Mouse (Mus musculus): ENCODE data around the gene Noa1. TPM values are rescaled to one million over a fixed set of nuclear protein-coding genes. Genes with fewer than 3 reads are reported as not detected.
A peak's percentile ranks its signal among the peaks of the same experiment; 100 is the strongest.

The Noa1 gene
- total RNA-seq, 2 experiments from 2014 or later: 20.4 to 23.1 TPM

DNA sequence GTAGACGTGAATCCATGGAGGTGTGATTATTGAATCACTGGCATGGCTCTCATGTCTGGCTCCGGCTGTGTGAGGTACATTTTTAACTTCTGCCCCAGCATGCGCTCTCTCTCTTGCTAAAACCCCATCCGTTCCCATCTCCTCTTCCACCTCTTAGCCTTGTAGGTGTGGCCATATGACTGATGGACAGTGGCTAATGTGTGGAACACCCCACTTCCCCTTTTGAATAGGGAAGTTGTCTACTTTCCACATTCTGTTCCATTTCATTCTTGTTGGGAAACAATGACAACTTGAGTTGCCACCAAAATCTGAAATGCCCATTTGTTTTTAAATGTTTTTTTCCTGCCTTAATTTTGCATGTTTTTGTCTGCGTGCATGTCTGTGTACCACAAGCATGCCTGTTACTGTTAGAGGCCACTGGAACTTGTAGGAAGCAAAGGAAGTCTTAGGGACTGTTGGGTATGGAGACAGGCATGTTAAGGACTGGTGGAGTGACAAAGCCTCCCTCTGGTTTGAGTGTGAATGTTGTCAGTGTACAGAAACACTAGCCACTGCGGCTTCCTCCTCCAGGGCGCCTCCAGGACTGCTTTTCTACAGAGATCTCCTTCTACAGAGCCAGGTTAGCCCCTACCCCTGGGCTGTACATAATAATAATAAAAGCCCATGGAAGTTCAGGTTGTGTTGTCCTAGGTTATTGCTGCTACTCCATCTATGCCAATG is 16.9 kb downstream of the Noa1 start:
- intact Hi-C loops (cut with DNase I): no loop called here
- DNase-seq: no peak

DNA sequence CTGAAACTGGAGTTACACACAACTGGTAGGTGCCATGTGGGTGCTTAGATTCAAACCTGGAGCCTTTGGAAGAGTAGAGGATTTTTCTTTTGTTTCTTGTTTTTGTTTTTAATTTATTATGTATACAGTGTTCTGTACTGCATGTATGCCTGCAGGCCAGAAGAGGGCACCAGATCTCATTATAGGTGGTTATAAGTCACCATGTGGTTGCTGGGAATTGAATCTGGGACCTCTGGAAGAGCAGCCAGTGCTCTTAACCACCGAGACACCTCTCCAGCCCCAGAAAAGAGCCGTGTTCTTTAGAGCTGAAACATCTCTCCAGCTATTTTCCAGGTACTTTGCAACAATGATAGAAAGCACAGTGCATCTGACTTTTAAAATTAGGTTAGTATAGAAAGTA is 19.3 kb downstream of the Noa1 start:
- intact Hi-C loops (cut with DNase I): no loop called here
- no peak for DNase-seq

DNA sequence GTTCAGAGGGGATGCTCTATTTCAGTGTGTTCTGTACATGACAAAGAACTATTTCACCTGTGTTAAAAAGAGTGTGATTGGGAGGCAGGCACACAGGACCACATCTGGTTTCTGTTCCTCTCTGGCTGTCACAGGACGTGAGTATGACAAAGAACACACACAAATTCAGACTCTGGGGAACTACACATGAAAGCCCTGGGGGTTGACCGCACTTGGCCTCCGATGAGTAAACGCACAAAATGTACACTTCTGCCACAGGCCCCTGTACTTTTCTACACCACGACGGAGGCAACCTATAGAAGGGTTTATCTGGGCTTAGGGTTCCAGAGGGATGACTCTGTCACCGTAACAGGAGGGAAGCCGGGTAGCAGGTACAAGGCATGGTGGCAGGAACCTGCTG is 20.2 kb downstream of the Noa1 start:
- DNase-seq: no peak
- intact Hi-C loops (cut with DNase I): no loop called here

DNA sequence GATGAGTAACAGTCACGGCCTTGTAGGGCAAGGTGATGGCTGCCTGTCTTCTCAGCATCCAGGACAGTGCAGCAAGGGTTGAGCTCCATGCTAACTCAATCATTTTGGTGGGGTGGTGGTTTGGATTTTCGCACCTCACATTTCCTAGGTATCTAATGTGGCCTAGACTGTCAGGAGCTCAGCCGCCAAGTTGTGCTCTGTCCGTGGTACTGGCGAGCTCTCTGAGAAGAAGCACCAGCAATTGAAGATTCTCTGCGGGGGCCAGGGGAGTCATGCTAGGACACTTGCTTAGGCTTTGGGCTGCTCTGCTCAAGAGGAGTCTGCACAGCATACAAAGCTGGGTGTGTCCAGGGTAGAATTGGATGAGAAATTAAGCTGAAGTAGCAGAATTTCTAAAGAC is 22.0 kb downstream of the Noa1 start:
- intact Hi-C loops (cut with DNase I): no loop called here

DNA sequence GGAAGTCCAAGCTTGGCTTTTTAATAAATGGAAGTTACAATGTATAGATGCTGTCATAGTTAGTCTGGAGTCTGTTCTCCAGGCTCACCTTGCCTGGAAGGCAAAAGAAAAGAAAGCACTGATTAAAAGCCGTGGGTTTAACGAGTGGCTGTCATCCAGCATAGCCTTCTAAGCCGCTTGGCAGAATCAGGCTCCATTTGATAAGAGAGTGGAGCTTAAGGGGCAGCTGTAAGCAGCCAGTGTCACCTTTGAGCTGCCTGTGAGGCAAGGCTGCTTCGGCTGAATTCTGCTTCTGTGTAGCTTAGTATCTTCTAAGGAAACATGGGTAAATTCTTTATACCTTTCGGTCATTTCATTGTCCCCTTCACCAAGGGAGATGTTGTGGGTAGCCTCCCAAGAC is 23.0 kb downstream of the Noa1 start:
- intact Hi-C loops (cut with DNase I): no loop called here

More for the DNA sequence above, 22.0 kb downstream of the Noa1 start:
- DNase-seq: no peak

DNA sequence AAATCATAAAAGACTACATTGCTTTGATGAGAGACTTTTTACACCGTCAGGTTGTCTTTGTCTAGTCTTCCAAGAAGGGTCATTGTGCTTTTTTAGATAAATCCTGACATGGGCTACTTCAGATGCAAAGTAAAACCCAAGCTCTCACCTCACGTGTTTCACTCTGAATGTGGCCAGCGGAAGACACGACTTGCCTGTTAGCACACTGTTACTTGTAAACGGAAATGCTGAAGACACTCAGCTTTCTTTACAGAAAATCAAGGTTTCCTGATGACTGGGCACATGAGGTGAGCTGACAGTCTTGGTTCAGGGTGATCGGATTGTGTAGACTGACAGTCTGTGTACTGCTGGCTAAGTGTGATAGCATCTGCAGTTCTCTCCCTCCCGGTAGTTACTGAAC is 24.2 kb downstream of the Noa1 start:
- intact Hi-C loops (cut with DNase I): no loop called here
- DNase-seq: no peak

More for the DNA sequence above, 23.0 kb downstream of the Noa1 start:
- DNase-seq: no peak

DNA sequence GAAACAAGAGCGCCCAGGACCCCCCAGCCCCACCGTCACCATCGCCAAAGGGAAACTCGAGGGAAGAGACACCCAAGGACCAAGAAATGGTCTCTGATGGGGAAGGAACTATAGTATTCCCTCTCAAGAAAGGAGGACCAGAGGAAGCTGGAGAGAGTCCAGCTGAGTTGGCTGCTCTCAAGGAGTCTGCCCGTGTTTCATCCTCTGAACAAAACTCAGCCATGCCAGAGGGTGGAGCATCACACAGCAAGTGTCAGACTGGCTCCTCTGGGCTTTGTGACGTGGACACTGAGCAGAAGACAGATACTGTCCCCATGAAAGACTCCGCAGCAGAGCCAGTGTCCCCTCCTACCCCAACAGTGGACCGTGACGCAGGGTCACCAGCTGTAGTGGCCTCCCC is 27.6 kb downstream of the Noa1 start:
- no peak for DNase-seq
- intact Hi-C loops (cut with DNase I): no loop called here

DNA sequence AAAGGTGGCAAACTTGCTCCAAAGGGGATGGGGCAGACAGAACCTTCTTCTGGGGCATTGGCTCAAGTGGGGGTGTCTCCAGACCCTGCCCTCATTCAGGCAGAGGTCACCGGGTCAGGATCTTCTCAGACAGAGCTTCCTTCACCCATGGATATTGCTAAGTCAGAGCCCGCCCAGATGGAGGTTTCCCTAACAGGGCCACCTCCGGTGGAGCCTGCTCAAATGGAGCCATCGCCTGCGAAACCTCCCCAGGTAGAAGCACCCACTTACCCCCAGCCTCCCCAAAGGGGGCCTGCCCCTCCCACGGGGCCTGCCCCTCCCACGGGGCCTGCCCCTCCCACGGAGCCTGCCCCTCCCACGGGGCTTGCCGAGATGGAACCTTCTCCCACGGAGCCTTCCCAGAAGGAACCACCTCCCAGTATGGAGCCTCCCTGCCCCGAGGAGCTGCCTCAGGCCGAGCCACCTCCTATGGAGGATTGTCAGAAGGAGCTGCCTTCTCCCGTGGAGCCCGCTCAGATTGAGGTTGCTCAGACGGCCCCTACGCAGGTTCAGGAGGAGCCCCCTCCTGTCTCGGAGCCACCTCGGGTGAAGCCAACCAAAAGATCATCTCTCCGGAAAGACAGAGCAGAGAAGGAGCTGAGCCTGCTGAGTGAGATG is 28.2 kb downstream of the Noa1 start:
- no peak for DNase-seq
- intact Hi-C loops (cut with DNase I): no loop called here

DNA sequence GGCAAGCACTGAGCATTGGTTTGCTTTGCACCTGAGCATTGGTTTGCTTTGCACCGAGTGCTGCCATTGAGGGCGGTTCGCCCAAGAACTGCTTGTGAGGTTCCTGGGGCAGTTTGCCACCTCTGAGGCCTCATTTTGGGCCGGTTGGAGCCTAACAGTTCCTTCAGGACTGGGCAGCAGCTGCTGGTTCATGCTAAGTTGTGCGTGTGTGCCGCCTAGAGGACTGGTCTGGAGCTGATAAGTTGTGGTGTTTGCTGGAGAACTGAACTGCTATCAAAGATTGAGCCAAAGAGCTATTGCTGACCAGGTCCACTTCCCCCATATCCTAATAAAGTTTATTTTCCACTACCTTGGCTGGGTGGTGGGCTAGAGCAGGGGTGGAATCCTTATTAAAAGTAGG is 32.7 kb downstream of the Noa1 start:
- intact Hi-C loops (cut with DNase I): no loop called here

DNA sequence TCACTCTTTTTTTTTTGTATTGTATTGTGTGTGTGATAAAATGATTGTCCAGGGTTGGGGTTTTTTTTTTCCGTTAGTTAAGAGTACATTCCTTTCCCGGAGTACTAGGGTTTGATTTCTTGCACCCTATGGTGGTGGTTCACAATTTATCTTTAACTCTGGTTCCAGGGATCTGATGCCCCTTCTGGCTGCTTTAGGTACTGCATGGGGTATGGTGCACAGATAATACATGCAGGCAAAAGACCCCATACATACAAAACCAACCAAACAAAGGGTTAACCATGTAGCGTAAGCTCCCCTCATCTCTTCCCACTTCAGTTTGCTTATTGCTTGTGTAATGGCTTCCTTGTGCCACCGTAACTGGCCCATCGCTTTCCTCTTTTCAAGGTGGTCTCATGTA is 33.9 kb downstream of the Noa1 start:
- peak; percentile 15 to 62 for DNase-seq
- intact Hi-C loops (cut with DNase I): no loop called here

More for the DNA sequence above, 32.7 kb downstream of the Noa1 start:
- no peak for DNase-seq

DNA sequence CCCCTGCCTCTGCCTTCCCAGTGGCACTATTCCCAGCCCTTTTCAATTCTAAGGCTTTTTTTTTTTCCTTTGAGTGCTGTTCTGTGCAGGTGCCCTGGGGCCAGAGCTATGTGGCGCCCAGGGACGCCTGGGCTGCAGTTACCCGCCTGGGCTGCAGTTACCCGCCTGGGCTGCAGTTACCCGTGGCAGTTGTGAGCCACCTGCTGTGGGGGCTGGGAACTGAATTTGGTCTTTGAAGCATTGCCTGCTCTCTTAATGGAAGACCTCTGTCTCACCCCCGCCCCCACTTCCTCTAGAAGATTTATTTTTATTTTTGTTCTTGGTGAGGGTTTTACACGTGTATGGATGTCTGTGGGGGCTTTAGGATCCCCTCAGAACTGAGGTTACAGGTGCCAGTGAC is 36.7 kb downstream of the Noa1 start:
- no peak for DNase-seq
- intact Hi-C loops (cut with DNase I): no loop called here

DNA sequence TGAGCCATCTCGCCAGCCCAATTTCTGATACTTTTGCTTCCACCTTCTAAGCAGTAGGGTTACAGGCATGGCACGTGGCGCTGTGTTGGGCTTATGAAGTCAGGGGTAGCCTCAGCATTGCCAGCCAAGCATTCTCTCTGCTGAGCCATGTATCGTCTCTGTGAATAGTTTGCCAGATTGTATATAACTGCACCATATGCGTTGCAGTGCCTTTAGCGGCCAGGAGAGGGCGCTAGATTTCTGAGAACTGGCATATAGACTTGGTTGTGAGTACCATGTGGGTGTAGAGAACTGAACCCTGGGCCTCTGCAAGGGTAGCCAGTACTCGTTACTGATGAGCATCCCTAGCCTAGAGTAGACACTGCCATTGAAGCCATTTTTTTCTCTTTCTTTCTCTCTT is 40.5 kb downstream of the Noa1 start:
- intact Hi-C loops (cut with DNase I): no loop called here
- DNase-seq: no peak

DNA sequence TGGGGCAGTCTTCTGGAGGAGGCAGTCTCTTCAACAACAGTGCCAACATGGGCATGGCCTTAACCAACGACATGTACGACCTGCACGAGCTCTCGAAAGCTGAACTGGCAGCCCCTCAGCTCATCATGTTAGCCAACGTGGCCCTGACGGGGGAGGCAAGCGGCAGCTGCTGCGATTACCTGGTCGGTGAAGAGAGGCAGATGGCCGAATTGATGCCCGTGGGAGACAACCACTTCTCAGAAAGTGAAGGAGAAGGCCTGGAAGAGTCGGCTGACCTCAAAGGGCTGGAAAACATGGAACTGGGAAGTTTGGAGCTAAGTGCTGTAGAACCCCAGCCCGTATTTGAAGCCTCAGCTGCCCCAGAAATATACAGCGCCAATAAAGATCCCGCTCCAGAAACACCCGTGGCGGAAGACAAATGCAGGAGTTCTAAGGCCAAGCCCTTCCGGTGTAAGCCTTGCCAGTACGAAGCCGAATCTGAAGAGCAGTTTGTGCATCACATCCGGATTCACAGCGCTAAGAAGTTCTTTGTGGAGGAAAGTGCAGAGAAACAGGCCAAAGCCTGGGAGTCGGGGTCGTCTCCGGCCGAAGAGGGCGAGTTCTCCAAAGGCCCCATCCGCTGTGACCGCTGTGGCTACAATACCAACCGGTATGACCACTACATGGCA is 41.8 kb downstream of the Noa1 start:
- intact Hi-C loops (cut with DNase I): loop anchor here (2.0 kb wide), 1 partner anchor 41 kb away; no protein-coding TSS in a partner anchor
- DNase-seq: no peak

DNA sequence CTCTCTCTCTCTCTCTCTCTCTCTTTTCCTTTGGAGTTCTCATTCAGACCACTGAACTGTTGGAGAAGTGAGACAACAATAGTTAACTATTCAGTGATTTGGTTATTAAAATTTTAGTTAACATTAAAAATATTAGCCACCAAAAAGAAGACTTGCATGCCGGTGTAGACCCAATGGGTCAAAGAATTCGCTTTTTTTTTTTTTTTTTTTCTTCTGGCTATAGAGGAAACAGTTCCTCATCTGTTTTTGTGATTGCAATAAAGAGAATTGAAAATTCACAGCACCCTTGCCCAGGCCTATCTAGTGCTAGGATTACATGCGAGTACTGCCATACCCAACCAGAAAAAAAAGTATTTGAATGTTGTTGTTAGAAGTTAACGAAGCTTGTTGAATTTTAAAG is 42.4 kb downstream of the Noa1 start:
- intact Hi-C loops (cut with DNase I): loop anchor here (2.0 kb wide), 1 partner anchor 41 kb away; no protein-coding TSS in a partner anchor
- DNase-seq: no peak

DNA sequence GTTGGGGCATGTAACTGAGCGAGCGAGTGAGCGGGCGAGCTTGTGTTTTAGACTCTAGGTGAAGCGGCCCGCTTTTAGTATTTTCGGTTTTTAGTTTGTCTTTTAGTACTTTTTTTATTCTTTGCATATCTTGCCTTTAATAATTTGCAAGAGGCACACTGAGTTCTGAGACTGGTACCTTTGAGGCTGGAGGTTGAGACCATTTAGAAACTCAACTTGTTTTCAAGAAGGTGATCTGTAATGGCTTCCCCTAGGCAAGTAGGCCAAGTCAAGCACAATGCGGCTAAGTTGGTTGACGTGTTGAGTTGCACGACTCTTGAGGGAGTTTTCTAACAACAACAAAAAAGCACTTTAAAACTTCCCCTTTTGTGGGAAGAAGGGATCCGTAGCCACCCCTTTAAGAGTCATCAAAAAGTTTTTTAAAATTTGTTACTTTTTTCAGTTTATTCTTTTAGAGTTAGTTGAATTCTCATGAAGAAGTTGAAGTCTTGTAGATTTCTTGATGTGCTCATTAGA is 42.9 kb downstream of the Noa1 start:
- no peak for DNase-seq
- intact Hi-C loops (cut with DNase I): loop anchor here (2.0 kb wide), 1 partner anchor 42 kb away; no protein-coding TSS in a partner anchor

DNA sequence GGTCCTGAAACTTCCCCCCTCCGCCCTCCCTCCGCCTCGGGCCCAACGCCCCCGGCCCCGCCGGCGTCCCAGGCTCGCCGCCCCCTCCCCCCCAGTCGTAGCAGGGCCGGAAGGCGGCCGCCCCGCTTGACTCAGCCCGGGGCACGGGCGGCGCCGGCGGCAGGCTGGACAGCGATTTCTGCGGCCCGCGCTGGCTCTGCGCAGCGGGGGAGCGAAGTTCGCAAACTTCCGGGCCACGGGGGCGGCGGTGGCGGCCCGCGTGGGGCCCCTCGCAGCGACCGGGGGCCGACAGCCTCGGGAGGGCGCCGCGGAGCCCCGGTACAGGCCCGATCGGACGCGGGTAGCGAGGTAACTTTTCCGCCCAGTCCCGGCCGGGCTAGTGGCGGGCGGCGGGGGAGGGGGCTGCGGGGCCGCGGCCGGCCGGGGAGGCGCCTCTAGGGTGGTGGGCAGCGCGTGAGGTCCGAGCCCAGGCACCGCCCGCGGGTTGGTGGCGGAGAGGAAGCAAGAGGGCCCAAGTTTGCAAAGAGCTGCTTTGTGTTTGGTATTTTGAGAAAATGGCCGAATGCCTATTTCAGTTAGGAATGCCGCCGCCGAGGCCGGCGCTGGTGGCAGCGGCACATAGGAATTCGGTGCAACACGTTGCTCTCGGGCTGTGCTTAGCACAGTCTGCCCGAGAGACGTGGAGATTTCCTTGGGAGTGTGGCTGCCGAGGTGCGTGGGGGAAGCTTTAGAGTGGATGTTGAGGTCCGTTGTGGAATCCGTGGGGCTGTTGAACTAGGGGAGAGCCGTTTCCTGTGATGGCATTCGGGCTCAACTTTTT is 43.6 kb downstream of the Noa1 start:
- DNase-seq: peak; percentile 53 to 70
- intact Hi-C loops (cut with DNase I): loop anchor here (2.0 kb wide), 1 partner anchor 43 kb away; no protein-coding TSS in a partner anchor

DNA sequence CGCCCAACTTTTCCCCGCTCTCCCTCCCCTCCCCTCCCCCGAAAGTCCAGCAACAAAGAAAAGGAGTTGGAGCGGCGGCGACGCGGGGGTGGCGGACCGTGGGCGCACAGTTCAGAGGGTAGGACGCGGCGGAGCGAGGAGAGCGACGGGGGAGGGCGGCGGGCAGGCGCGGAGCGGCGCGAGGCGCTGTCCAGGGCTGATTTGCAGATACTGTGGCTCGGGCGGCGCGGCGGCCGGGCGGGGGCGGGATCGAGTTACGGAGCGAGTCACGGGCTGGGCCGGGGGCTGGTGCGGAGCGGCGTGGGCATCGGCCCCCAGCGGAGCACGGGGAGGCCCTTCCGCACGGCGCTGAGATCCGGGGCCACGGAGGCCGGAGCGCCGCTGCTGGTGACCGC is 44.2 kb downstream of the Noa1 start:
- intact Hi-C loops (cut with DNase I): loop anchor here (2.0 kb wide), 1 partner anchor 43 kb away; no protein-coding TSS in a partner anchor
- DNase-seq: peak; percentile 68 to 77

DNA sequence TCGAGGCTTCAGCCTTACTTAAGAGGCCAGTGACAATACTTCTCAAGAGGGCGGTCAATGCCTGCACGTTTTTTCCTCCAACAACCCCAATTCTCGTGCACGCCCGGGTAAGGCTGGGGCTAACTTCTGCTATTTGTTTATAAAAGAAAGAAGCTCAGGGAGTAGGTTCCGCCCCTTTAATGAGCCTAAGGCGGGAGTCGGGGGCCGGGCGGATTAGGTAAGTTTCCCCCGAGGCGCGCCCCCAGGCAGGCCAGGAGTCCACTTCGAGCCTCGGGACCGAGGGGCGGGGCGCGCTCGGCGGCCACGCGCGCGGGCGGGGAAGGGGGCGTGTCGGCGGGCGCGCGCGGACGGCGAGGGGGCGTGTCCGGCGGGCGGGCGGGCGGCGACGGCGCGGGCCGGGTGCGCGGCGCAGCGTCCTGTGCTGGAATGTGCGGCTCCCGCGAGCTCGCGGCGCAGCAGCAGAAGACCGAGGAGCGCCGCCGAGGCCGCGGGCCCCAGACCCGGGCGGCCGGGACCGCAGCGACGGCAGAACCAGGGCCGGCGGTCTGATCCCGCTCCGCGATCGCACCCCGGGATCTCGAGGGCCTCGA is 44.7 kb downstream of the Noa1 start, which contains the start of gene Rest:
TSS of gene Rest (plus strand) at position 411 of the 590 bp plus-strand sequence.
- DNase-seq: peak; percentile 82 to 85
- intact Hi-C loops (cut with DNase I): no loop called here

DNA sequence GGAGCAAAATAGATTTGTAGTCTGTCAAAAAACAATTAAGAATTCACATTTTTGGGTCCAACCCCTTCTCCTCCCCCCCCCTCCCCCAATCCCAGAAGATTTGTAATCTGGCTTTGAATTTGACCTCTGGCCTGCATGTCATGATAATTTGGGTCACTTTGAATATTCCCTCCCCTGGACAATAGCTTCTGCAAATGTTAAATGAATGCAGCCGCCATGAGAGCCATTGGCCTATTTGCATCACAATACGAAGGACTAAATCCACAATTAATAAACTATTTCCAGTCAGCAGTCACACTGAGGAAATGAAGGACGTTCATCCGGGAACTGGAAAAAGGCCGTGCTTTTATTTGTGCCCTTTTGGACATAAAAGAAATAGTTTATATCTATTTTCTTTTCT is 47.8 kb downstream of the Noa1 start:
- intact Hi-C loops (cut with DNase I): no loop called here
- no peak for DNase-seq

DNA sequence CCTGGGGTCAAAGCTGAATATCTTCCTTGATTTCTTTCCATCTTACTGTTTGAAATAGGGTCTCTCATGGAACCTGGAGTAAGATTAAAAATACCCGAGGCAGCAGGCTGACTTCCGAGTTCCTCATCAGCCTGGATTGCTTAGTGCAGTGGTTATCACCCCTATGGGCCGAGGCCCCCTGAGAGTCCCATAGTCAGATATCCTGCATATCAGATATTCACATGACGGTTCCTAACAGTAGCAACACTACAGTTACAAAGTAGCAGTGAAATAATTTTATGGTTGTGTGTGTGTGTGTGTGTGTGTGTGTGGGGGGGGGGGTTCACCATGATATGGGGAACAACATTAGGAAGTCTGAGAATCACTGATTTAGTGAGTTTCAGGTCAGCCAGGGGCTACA is 48.7 kb downstream of the Noa1 start:
- DNase-seq: no peak
- intact Hi-C loops (cut with DNase I): no loop called here

Measured in heart, postnatal 36 days (tissue).